In the genomic region with DNA sequence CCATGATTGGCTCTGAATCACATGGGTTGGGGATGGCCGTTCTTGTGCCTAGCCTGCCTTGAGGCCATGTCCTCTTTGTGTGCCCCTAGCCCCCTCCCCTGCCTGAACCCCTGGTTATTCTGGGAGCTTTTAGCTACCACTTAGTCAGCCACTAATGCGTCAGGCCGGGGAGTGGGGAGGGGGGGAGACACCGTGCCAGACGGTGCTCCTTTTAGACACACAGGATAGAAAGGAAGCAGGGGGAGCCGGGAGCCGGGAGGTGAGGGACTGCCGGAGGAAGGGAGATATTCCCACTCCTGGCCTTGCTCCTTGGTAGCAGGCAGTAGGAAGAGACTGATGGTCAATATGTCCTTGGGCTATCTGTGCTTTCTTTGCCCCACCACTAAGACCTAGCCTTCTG, we compare ENCODE assay signal across 1 mouse cellular context.
TF ChIP-seq lines count a peak whose summit lies in the region.

No protein-coding gene starts in this region.

TF ChIP-seq in myocyte, 11 proteins besides CTCF, POLR2A, EP300 and RAD21 (continued from another document):
- no peak for TF ChIP-seq E2F4 (IDR thresholded peaks at IDR 0.05; ENCODE audit: insufficient read depth)
- TF ChIP-seq USF1 (IDR thresholded peaks at IDR 0.05; ENCODE audit: low read depth), result no peak
